Mouse (Mus musculus) midbrain, postnatal 0 days (tissue): Measurements from ENCODE around the gene Socs3. TPM values are rescaled to one million over a fixed set of nuclear protein-coding genes. Genes with fewer than 3 reads are reported as not detected.

ENCODE experiments used
- ATAC-seq: fragments of 200-750 bp; cut with Nextera tagmentation; 2 replicates; pipeline ENCODE4 v1.8.0; 2017; ENCODE audit warnings: moderate number of reproducible peaks, mild to moderate bottlenecking, moderate TSS enrichment, moderate library complexity; ENCODE audit not compliant: low FRiP score
- DNase-seq: peaks from one replicate; pipeline ENCODE4 v3.0.0-alpha.2; 2015; ENCODE audit warnings: low spot score
- H3K27ac ChIP-seq: fragments of 300-500 bp; sonication (generic); 2 replicates; pipeline ENCODE4 v1.5.1; 2014; ENCODE audit warnings: low read depth, mild to moderate bottlenecking, low read length, mixed read lengths
- H3K27me3 ChIP-seq: fragments of 300-500 bp; sonication (generic); 2 replicates; pipeline ENCODE4 v1.6.1; 2014; ENCODE audit warnings: low read length, control low read depth, mixed read lengths; ENCODE audit not compliant: insufficient read depth
- H3K36me3 ChIP-seq: fragments of 300-500 bp; sonication (generic); 2 replicates; pipeline ENCODE4 v1.6.1; 2014; ENCODE audit warnings: low read length, control low read depth, mixed read lengths; ENCODE audit not compliant: insufficient read depth
- H3K4me1 ChIP-seq: fragments of 300-500 bp; sonication (generic); 2 replicates; pipeline ENCODE4 v1.6.1; 2014; ENCODE audit warnings: mild to moderate bottlenecking, control low read depth, antibody characterized with exemption, low read length, mixed read lengths; ENCODE audit not compliant: insufficient read depth
- H3K4me2 ChIP-seq: fragments of 300-500 bp; sonication (generic); 2 replicates; pipeline ENCODE4 v1.6.1; 2014; ENCODE audit warnings: low read depth, mild to moderate bottlenecking, low read length, mixed read lengths; ENCODE audit not compliant: poor library complexity, severe bottlenecking
- H3K4me3 ChIP-seq: fragments of 300-500 bp; sonication (generic); 2 replicates; pipeline ENCODE4 v1.5.1; 2014; ENCODE audit warnings: low read depth, mild to moderate bottlenecking, low read length, moderate library complexity
- H3K9ac ChIP-seq: fragments of 300-500 bp; sonication (generic); replicated peaks from 2 replicates; pipeline ENCODE4 v1.6.1; 2014; ENCODE audit warnings: mild to moderate bottlenecking, low read length, moderate library complexity, mixed read lengths; ENCODE audit not compliant: poor library complexity, severe bottlenecking
- H3K9me3 ChIP-seq: fragments of 300-500 bp; sonication (generic); 2 replicates; pipeline ENCODE4 v1.6.1; 2016; ENCODE audit warnings: low read length, control low read depth
- CTCF ChIP-seq: IDR thresholded peaks from 2 replicates; pipeline ENCODE4 v1.5.1; 2016; ENCODE audit warnings: antibody characterized with exemption, mild to moderate bottlenecking
- WGBS: fragments of 180-500 bp; shearing (Covaris S2); extraction: QIAGEN DNeasy Blood & Tissue Kit; methylation state at CpG from one replicate; pipeline ENCODE4 v1.1.7; 2014; 5-methylcytosine and 5-hydroxymethylcytosine counted together
- polyA plus RNA-seq: library from polyadenylated mRNA; unstranded; fragments of >200 nt; fragmentation: Nextera tagmentation; extraction: Ambion mirVana; gene quantifications from 2 replicates; pipeline ENCODE4 v1.2.1, GENCODE M21; 2015
- total RNA-seq: library from RNA; depleted of rRNA; stranded (reverse); fragments of >200 nt; gene quantifications from 2 replicates; pipeline ENCODE4 v1.2.3, GENCODE M21; 2014

Gene Socs3
- total and polyA plus RNA-seq, 2 experiments from 2014 or later, result 4.9 to 8.5 TPM

GRCm38 (mm10) chr11:117967249-117968015, 2.4 kb downstream of the Socs3 start:
- Histone ChIP-seq H3K27me3 (peaks cover 7% of the 10 kb centered on the region), H3K4me2 (peak overlapping the region; percentile 90), H3K27ac (no peak overlapping the region), H3K4me1 (peaks cover 11% of the 10 kb centered on the region), H3K4me3 (peak overlapping the region; percentile 51), H3K9ac (peak overlapping the region; percentile 52), H3K9me3 (no peaks in the 10 kb centered on the region), H3K36me3 (no peaks in the 10 kb centered on the region)
- no peak for ATAC-seq
- WGBS, result 10% methylated on average over 34 of the region's 34 CpGs
- peak; percentile 51 for DNase-seq
- TF ChIP-seq CTCF, result no peak

DNA sequence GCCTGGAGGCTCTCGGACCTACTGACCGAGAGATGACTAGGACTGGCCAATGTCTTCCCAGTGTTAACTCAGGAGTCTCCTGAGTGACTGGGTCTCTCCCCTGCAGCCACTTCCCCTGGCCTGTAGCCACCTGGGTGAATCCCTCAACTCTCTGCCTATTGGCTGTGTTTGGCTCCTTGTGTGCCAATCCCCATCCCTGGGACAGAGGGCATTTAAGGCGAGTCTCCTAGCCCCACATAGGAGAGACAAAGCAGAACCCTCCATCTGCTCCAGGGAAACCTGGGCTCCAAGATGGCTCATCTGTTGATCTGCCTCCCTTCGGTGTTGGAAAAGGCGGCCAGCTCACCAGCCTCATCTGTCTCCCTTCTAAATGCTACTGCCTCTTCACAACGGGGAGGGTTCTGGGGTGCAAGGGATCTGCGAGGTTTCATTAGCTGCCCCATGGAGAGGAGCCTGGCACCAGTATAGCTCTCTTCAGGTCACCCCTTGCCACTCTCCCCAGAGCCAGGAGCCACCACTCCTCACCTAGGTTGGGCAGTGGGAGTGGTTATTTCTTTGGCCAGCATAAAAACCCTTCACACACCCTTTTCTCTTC, 3.2 kb downstream of the Socs3 start:
- peaks cover 16% of the 10 kb centered on the region for H3K4me1 ChIP-seq
- ATAC-seq (no peak), DNase-seq (no peak)
- no peaks in the 10 kb centered on the region for H3K9me3 ChIP-seq
- H3K27ac ChIP-seq, result no peak overlapping the region
- TF ChIP-seq CTCF, result no peak
- 45% methylated on average over 7 of the region's 7 CpGs for WGBS
- peaks cover 7% of the 10 kb centered on the region for H3K27me3 ChIP-seq
- no peak overlapping the region for H3K4me3 ChIP-seq
- H3K9ac ChIP-seq, result no peak overlapping the region
- peak overlapping the region; percentile 90 for H3K4me2 ChIP-seq
- no peaks in the 10 kb centered on the region for H3K36me3 ChIP-seq

DNA sequence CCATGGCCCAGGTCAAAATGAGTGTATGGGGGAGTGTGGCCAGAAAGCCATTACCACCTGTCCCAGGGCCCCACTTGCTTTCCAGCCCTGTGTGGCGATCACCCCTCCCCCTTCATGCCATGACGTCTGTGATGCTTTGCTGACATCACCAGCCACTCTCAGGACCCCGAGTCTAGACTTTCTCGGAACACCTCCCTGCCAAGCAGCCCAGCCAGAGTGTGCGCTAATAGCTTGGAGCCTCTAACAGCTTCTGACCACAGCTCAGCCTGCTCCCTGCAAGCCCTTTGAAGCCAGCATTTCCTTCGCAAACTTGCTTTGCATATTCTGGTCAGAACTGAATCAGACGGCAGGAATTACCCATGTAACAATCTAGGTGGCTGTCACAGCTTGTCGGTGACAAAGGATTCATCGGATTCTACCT, 4.3 kb downstream of the Socs3 start:
- ATAC-seq (no peak), DNase-seq (no peak)
- Histone ChIP-seq H3K4me1 (peaks cover 16% of the 10 kb centered on the region), H3K9me3 (no peaks in the 10 kb centered on the region), H3K27me3 (peaks cover 7% of the 10 kb centered on the region), H3K36me3 (no peaks in the 10 kb centered on the region), H3K9ac (no peak overlapping the region), H3K4me3 (no peak overlapping the region), H3K4me2 (no peak overlapping the region), H3K27ac (no peak overlapping the region)
- WGBS, result 19% methylated on average over 9 of the region's 9 CpGs
- no peak for TF ChIP-seq CTCF

DNA sequence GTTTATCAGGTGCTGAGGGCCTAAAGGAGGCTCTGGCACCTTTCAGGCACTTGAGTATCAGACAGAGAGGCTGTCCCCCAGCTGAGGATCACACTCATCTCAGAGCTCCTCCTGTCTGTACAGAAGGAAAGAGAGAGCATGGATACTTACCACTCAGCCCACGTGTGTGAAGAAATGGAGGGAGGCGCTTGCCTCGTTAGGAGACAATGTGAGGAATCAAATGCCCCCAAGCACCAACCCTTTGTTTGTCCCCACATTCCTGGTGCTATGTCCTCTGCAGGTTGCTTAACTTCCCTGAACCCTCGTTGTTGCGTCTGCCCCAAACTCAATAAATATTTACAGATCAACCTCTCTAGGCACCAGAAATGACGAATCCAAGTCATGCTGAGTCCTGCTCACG, 4.8 kb downstream of the Socs3 start:
- WGBS, result 39% methylated on average over 7 of the region's 7 CpGs
- H3K4me1 ChIP-seq, result peaks cover 16% of the 10 kb centered on the region
- H3K9me3 ChIP-seq, result no peaks in the 10 kb centered on the region
- DNase-seq (no peak), ATAC-seq (no peak)
- H3K4me3 ChIP-seq, result no peak overlapping the region
- peaks cover 7% of the 10 kb centered on the region for H3K27me3 ChIP-seq
- no peak overlapping the region for H3K9ac ChIP-seq
- H3K36me3 ChIP-seq, result no peaks in the 10 kb centered on the region
- H3K4me2 ChIP-seq, result no peak overlapping the region
- no peak for TF ChIP-seq CTCF
- H3K27ac ChIP-seq, result no peak overlapping the region

- ATAC-seq, result no peak
- Histone ChIP-seq H3K9ac (no peak overlapping the region), H3K9me3 (no peaks in the 10 kb centered on the region), H3K4me2 (no peak overlapping the region), H3K4me3 (no peak overlapping the region), H3K27ac (no peak overlapping the region), H3K36me3 (no peaks in the 10 kb centered on the region), H3K4me1 (peaks cover 16% of the 10 kb centered on the region), H3K27me3 (peaks cover 7% of the 10 kb centered on the region)
- TF ChIP-seq CTCF, result no peak
- no peak for DNase-seq
- WGBS, result 37% methylated on average over 1 of the region's 1 CpGs
These were observed 5.6 kb downstream of the Socs3 start for GRCm38 (mm10) chr11:117964294-117964693.

GRCm38 (mm10) chr11:117963872-117964271, 6.0 kb downstream of the Socs3 start:
- DNase-seq (no peak), ATAC-seq (no peak)
- Histone ChIP-seq H3K4me2 (peak overlapping the region; percentile 87), H3K4me3 (peak overlapping the region; percentile 39), H3K9me3 (no peaks in the 10 kb centered on the region), H3K27ac (peak overlapping the region; percentile 47; the same call in 1 of the 2 replicates), H3K27me3 (peaks cover 7% of the 10 kb centered on the region), H3K9ac (peak overlapping the region; percentile 42), H3K4me1 (peaks cover 16% of the 10 kb centered on the region), H3K36me3 (no peaks in the 10 kb centered on the region)
- WGBS, result 4% methylated on average over 9 of the region's 9 CpGs
- peak; percentile 0; the same call in 1 of the 2 replicates for TF ChIP-seq CTCF
